Comparison of ENCODE assay signal across 9 mouse cellular contexts in the genomic region with DNA sequence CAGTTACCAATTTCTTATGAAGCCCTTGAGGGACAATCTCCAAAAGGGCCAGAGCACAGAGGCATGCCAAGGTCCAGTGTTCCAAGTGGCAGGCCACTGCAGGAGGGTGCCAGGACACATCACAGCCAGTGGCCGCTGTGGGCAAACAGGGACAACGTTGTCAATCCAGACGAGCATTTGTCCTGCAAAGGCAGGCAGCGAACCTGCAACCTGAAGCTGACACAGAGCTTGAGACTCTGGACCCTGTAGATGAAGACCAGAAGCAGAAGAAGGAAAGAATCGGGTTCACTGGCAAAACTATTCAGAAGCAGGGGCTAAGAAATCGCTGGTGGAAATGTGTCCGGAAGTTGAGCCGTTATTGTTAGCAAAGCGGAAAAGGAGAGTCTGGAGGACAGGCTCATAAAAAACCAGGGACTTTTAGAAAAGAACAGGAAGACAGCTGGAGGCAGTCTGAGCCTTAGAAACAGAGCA.
DNase-seq lines count a peak whose midpoint lies in the region; ATAC-seq lines count a peak whose summit lies in the region.
"Had no signal": no experiment of that assay in that cellular context is flagged by ENCODE, and none has a peak within 500 bp of the region (broad histone marks: within the 10 kb centered on the region; RNA-seq: fewer than 3 reads in every experiment).

No protein-coding gene starts in this region.

- intact Hi-C loops in heart, postnatal 10 days (cut with DNase I) = loop anchor here (1.0 kb wide), 1 partner anchor 266 kb away; no protein-coding TSS in a partner anchor

- no peaks in the 10 kb centered on the region for H3K36me3 ChIP-seq in neural tube, embryonic 11.5 days (ENCODE audit: control insufficient read depth, insufficient read depth, low read length)
- H3K36me3 ChIP-seq: neural tube, embryonic 13.5 days had no signal

- 0 out of 2 replicates have a peak overlapping the region, but pooled peaks have one; percentile 5 for H3K9ac ChIP-seq in neural tube, embryonic 11.5 days (ENCODE audit: low read length)
- H3K9ac ChIP-seq: neural tube, embryonic 13.5 days had no signal

- H3K4me1 ChIP-seq in neural tube, embryonic 11.5 days (ENCODE audit: control insufficient read depth, insufficient read depth, low read length) = no peaks in the 10 kb centered on the region

- H3K9me3 ChIP-seq in neural tube, embryonic 11.5 days (ENCODE audit: control insufficient read depth, low read length) = no peaks in the 10 kb centered on the region
- H3K9me3 ChIP-seq: neural tube, embryonic 13.5 days had no signal

- H3K4me2 ChIP-seq in neural tube, embryonic 11.5 days (ENCODE audit: low read depth) = no peak overlapping the region
- H3K4me2 ChIP-seq: neural tube, embryonic 13.5 days had no signal

- H3K4me3 ChIP-seq in neural tube, embryonic 11.5 days (ENCODE audit: low read depth, low read length) = no peak overlapping the region
- H3K4me3 ChIP-seq: neural tube, embryonic 13.5 days had no signal

- no peak overlapping the region for H3K27ac ChIP-seq in neural tube, embryonic 11.5 days (ENCODE audit: low read depth, low read length)
- H3K27ac ChIP-seq: neural tube, embryonic 13.5 days had no signal

- WGBS in neural tube, embryonic 11.5 days = 53% methylated on average over 9 of the region's 9 CpGs

- no peak for DNase-seq in neural tube, embryonic 11.5 days (ENCODE audit: low spot score)
- no peak for DNase-seq in neural tube, embryonic 10.5 days (ENCODE audit: extremely low spot score, low spot score)
- DNase-seq in heart, postnatal 10 days = peak; percentile 50 to 53
- DNase-seq in liver = peak; percentile 53
- DNase-seq in testis, postnatal 14 days (ENCODE audit: low spot score) = peak; percentile 54
- DNase-seq in right cerebral cortex, adult 2 months (ENCODE audit: low spot score in 2 of 2) = no peak
- DNase-seq in right cerebral cortex, adult 18-20 months = no peak
- no peak for DNase-seq in urinary bladder, postnatal 25 days (ENCODE audit: low spot score)

- ATAC-seq in neural tube, embryonic 11.5 days (ENCODE audit: insufficient read depth, low FRiP score, low TSS enrichment) = no peak

- H3K27me3 ChIP-seq in neural tube, embryonic 11.5 days (ENCODE audit: control insufficient read depth, insufficient read depth, low read length) = no peaks in the 10 kb centered on the region
- H3K27me3 ChIP-seq: neural tube, embryonic 13.5 days had no signal

Comparison
In these comparisons a context has a peak if more than half of its experiments do, and no peak if none do; other contexts are left out.
1. DNase-seq: peak in heart, postnatal 10 days (2 of 2), liver (single experiment) and testis, postnatal 14 days (single experiment); none in neural tube, embryonic 11.5 days (single experiment), neural tube, embryonic 10.5 days (single experiment), right cerebral cortex, adult 2 months (0 of 2), right cerebral cortex, adult 18-20 months (single experiment) and urinary bladder, postnatal 25 days (single experiment).